Mouse (Mus musculus) olfactory bulb, adult 2 months (tissue): Measurements from ENCODE around the gene Tcp10b.
"Not testable (repeated sequence)": the region's sequence is repeated elsewhere in the genome, so short reads cannot be mapped to it uniquely, and the experiment has no call there.

ENCODE experiments used
- CTCF ChIP-seq: fragments of 200-500 bp; IDR thresholded peaks from 2 replicates; pipeline ENCODE4 v1.5.1; 2012; ENCODE audit warnings: low read depth, mild to moderate bottlenecking, low read length, moderate library complexity; ENCODE audit not compliant: insufficient read depth
- POLR2A ChIP-seq: fragments of 200-500 bp; IDR thresholded peaks from 2 replicates; pipeline ENCODE4 v1.6.1; 2012; ENCODE audit warnings: mild to moderate bottlenecking, low read depth, low read length, moderate library complexity; ENCODE audit not compliant: insufficient read depth

- TF ChIP-seq CTCF, POLR2A: not testable (repeated sequence)
These were observed 32.1 kb downstream of the Tcp10b start for GRCm38 (mm10) chr17:13092960-13093359.
